In the genomic region with DNA sequence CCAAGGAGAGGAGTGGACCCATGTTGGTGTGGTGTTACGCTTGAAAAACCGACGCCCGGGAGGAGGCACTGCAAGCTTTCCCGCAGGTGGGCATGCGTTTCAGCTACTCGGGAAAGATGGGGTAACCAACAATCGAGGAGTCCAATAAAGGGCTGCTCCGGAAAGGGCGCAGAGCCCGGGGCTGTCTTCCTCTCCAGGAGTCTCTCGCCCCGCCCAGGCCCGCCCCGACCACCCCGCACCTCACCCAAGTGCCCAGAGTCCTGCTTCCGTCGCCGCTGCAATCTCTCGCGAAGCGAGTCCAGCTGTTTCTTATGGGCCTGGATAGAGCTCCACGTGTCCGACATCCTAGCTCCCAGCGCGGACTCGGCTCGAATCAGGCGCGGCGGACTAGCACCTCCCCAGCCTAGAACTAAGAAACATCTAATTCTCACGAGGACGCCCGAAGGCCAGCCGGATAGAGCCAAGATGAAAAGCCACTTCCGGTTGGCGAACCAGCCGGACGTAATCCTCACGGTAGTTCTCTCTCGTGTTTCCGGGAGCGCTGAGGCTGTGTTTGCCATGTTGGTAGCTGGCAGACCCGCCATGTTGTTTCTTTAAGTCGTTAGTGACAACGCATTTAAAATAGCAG, we compare ENCODE assay signal across 7 mouse cellular contexts. TPM values are rescaled to one million over a fixed set of nuclear protein-coding genes. Genes with fewer than 3 reads are reported as not detected.
A peak's percentile ranks its signal among the peaks of the same experiment; 100 is the strongest.
DNase-seq lines count a peak whose midpoint lies in the region; ATAC-seq and TF ChIP-seq lines count a peak whose summit lies in the region.

TSS of gene Mettl3 (minus strand) at position 485 of the 628 bp plus-strand sequence.

- peak; percentile 94 for ATAC-seq in intestine, postnatal 0 days
- ATAC-seq in midbrain, embryonic 12.5 days (ENCODE audit: low FRiP score, low read depth), result peak; percentile 96

- peak within 1 kb of the TSS; percentile 77 for H3K4me3 ChIP-seq in embryonic facial prominence, embryonic 10.5 days
- peak within 1 kb of the TSS; percentile 73 for H3K4me3 ChIP-seq in intestine, postnatal 0 days (ENCODE audit: low read depth, low read length)
- peak within 1 kb of the TSS; percentile 60 for H3K4me3 ChIP-seq in midbrain, embryonic 12.5 days
- H3K4me3 ChIP-seq in small intestine, adult 2 months (ENCODE audit: low read depth, low read length), result peak within 1 kb of the TSS; percentile 88

- no peaks in the 10 kb centered on the region for H3K27me3 ChIP-seq in embryonic facial prominence, embryonic 10.5 days (replicated peaks; ENCODE audit: low read depth, poor library complexity, severe bottlenecking)
- H3K27me3 ChIP-seq in intestine, postnatal 0 days (replicated peaks; ENCODE audit: control insufficient read depth, insufficient read depth, low read length), result no peaks in the 10 kb centered on the region
- no peaks in the 10 kb centered on the region for H3K27me3 ChIP-seq in midbrain, embryonic 12.5 days
- no peaks in the 10 kb centered on the region for H3K27me3 ChIP-seq in small intestine, adult 2 months (ENCODE audit: control insufficient read depth, insufficient read depth, low read length)

- WGBS in embryonic facial prominence, embryonic 10.5 days, result under 1% methylated on average over 46 of the region's 46 CpGs
- WGBS in intestine, postnatal 0 days, result under 1% methylated on average over 46 of the region's 46 CpGs
- 0% methylated on average over 46 of the region's 46 CpGs for WGBS in midbrain, embryonic 12.5 days
- under 1% methylated on average over 46 of the region's 46 CpGs for WGBS in small intestine, adult 2 months

- intact Hi-C loops in left cerebral cortex, postnatal 4 days (cut with DNase I), result no loop called here

- peak; percentile 53 for TF ChIP-seq CTCF in intestine, postnatal 0 days (IDR thresholded peaks at IDR 0.05; ENCODE audit: low read depth)
- no peak for TF ChIP-seq CTCF in small intestine, adult 2 months (IDR thresholded peaks at IDR 0.05; ENCODE audit: extremely low read depth, insufficient read length, insufficient replicate concordance, low read depth, low read length)

- peaks cover 6% of the 10 kb centered on the region for H3K4me1 ChIP-seq in embryonic facial prominence, embryonic 10.5 days
- H3K4me1 ChIP-seq in intestine, postnatal 0 days (replicated peaks; ENCODE audit: control insufficient read depth, insufficient read depth, low read length), result peaks cover 5% of the 10 kb centered on the region; the same call in 1 of the 2 replicates
- peaks cover 8% of the 10 kb centered on the region for H3K4me1 ChIP-seq in midbrain, embryonic 12.5 days
- H3K4me1 ChIP-seq in small intestine, adult 2 months (ENCODE audit: control insufficient read depth, insufficient read depth, insufficient read length, low read length), result no peaks in the 10 kb centered on the region

- peak within 1 kb of the TSS; percentile 59 for H3K9ac ChIP-seq in intestine, postnatal 0 days (ENCODE audit: low read depth, low read length)
- peak within 1 kb of the TSS; percentile 64 for H3K9ac ChIP-seq in midbrain, embryonic 12.5 days (replicated peaks)

- peaks cover 24% of the 10 kb centered on the region for H3K36me3 ChIP-seq in embryonic facial prominence, embryonic 10.5 days (replicated peaks)
- peaks cover 7% of the 10 kb centered on the region for H3K36me3 ChIP-seq in intestine, postnatal 0 days (ENCODE audit: control insufficient read depth, insufficient read depth)
- H3K36me3 ChIP-seq in midbrain, embryonic 12.5 days, result peaks cover 18% of the 10 kb centered on the region
- peaks cover 6% of the 10 kb centered on the region for H3K36me3 ChIP-seq in small intestine, adult 2 months (ENCODE audit: control insufficient read depth, insufficient read depth, low read length)

- peak within 1 kb of the TSS; percentile 93 for H3K27ac ChIP-seq in embryonic facial prominence, embryonic 10.5 days (replicated peaks)
- H3K27ac ChIP-seq in intestine, postnatal 0 days (ENCODE audit: low read depth, low read length), result peak within 1 kb of the TSS; percentile 88
- H3K27ac ChIP-seq in midbrain, embryonic 12.5 days (replicated peaks), result peak within 1 kb of the TSS; percentile 89
- H3K27ac ChIP-seq in small intestine, adult 2 months (ENCODE audit: insufficient read depth, low read depth, low read length), result peak within 1 kb of the TSS; percentile 72

- TF ChIP-seq POLR2A in small intestine, adult 2 months (IDR thresholded peaks at IDR 0.05; ENCODE audit: low read depth, low read length), result peak; percentile 35; the same call in 1 of the 2 replicates

- H3K9me3 ChIP-seq in embryonic facial prominence, embryonic 10.5 days, result no peaks in the 10 kb centered on the region
- H3K9me3 ChIP-seq in intestine, postnatal 0 days (ENCODE audit: control insufficient read depth), result no peaks in the 10 kb centered on the region
- H3K9me3 ChIP-seq in midbrain, embryonic 12.5 days, result no peaks in the 10 kb centered on the region

- DNase-seq in adrenal gland, postnatal 10 days, result peak; percentile 92
- peak; percentile 92 for DNase-seq in embryonic facial prominence, embryonic 10.5 days (ENCODE audit: low spot score)
- peak; percentile 77 for DNase-seq in gonadal fat pad, adult 2 months (ENCODE audit: low read depth)
- peak; percentile 91 for DNase-seq in left cerebral cortex, postnatal 4 days

- H3K4me2 ChIP-seq in intestine, postnatal 0 days (replicated peaks; ENCODE audit: low read depth), result peak within 1 kb of the TSS; percentile 66
- H3K4me2 ChIP-seq in midbrain, embryonic 12.5 days (replicated peaks), result peak within 1 kb of the TSS; percentile 67

RNA-seq across cellular contexts. Expression of gene Mettl3, which starts in this region (rescaled TPM):
- total RNA-seq in adrenal gland, postnatal 10 days (2021), result 10 to 100 TPM; 25.4 to 32.0 TPM
- polyA plus RNA-seq in embryonic facial prominence, embryonic 10.5 days (2016; fragmentation: Nextera tagmentation; extraction: Ambion mirVana), result 55.4 and 64.0 TPM in 2 replicates
- polyA plus RNA-seq in gonadal fat pad, adult 2 months (2012; rRNA removed), result 18.8 and 19.2 TPM in 2 replicates
- 9.2 and 11.8 TPM in 2 replicates for polyA plus RNA-seq in intestine, postnatal 0 days (2015; fragmentation: Nextera tagmentation; extraction: Ambion mirVana)
- 10 to 100 TPM; 39.2 to 47.4 TPM for total RNA-seq in left cerebral cortex, postnatal 4 days (2021)
- 58.8 and 62.1 TPM in 2 replicates for polyA plus RNA-seq in midbrain, embryonic 12.5 days (2016; fragmentation: Nextera tagmentation; extraction: Ambion mirVana)
- polyA plus RNA-seq in small intestine, adult 2 months (2012; rRNA removed), result 5.7 and 8.2 TPM in 2 replicates

Comparison
In these comparisons a context has a peak if more than half of its experiments do, and no peak if none do; other contexts are left out.
1. Peak in every context shown above with its lines: DNase-seq, ATAC-seq, H3K4me3 ChIP-seq and H3K27ac ChIP-seq.